In the genomic region with DNA sequence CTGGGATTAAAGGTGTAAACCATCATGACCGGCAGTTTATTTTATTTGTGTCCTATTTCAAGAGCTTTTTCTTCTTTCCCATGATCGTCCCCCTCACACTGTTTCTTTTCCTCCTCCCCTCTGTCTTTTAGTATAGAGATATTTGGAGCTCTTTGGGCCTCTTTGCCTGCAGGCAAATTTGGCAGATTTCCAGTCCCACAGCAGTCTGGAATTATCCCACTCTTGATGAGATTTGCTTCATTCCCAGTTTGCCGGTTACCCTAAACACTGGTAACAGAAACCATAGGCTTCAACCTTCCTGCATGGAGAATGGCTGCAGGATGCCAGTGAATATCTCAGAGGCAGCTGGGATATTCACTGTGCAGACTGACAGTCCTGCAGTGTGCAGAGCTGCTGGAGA, we compare ENCODE assay signal across 16 mouse cellular contexts. TPM values are rescaled to one million over a fixed set of nuclear protein-coding genes. Genes with fewer than 3 reads are reported as not detected.
DNase-seq lines count a peak whose midpoint lies in the region; ATAC-seq and TF ChIP-seq lines count a peak whose summit lies in the region.
"Had no signal": no experiment of that assay in that cellular context is flagged by ENCODE, and none has a peak within 500 bp of the region (broad histone marks: within the 10 kb centered on the region; RNA-seq: fewer than 3 reads in every experiment).

No protein-coding gene starts in this region.

- H3K9ac ChIP-seq in hindbrain, postnatal 0 days (replicated peaks; ENCODE audit: low read length) = no peak overlapping the region
- H3K9ac ChIP-seq in hindbrain, embryonic 16.5 days (ENCODE audit: low read depth, low read length) = no peak overlapping the region
- H3K9ac ChIP-seq in midbrain, embryonic 13.5 days (replicated peaks) = 0 out of 2 replicates have a peak overlapping the region, but pooled peaks have one; percentile 14
- no peak overlapping the region for H3K9ac ChIP-seq in midbrain, embryonic 15.5 days
- H3K9ac ChIP-seq in embryonic facial prominence, embryonic 13.5 days = no peak overlapping the region
- H3K9ac ChIP-seq: liver, embryonic 13.5 days had no signal

- DNase-seq in cerebellum, postnatal 10 days = peak; percentile 52 to 58
- DNase-seq in cerebellum, adult 11-12 months = no peak
- peak; percentile 43 for DNase-seq in hindbrain, postnatal 0 days (ENCODE audit: low spot score)
- DNase-seq in lung, adult 18-20 months = no peak
- DNase-seq: adrenal gland, postnatal 25 days; cerebellum, postnatal 36 days; gastrocnemius, postnatal 14 days; kidney, postnatal 25 days; liver, embryonic 13.5 days; lung, postnatal 14 days; right cerebral cortex, postnatal 4 days had no signal

- no peak for TF ChIP-seq CTCF in hindbrain, postnatal 0 days (IDR thresholded peaks at IDR 0.05; ENCODE audit: low read depth)

- H3K27ac ChIP-seq in hindbrain, postnatal 0 days = no peak overlapping the region
- H3K27ac ChIP-seq in hindbrain, embryonic 16.5 days (ENCODE audit: low read depth, low read length) = no peak overlapping the region
- H3K27ac ChIP-seq in midbrain, embryonic 13.5 days = no peak overlapping the region
- no peak overlapping the region for H3K27ac ChIP-seq in midbrain, embryonic 15.5 days
- H3K27ac ChIP-seq in embryonic facial prominence, embryonic 13.5 days = peak overlapping the region; percentile 60
- H3K27ac ChIP-seq: liver, embryonic 13.5 days had no signal

- H3K4me3 ChIP-seq in hindbrain, postnatal 0 days (ENCODE audit: low read length) = no peak overlapping the region
- H3K4me3 ChIP-seq in hindbrain, embryonic 16.5 days (ENCODE audit: low read length) = no peak overlapping the region
- H3K4me3 ChIP-seq in midbrain, embryonic 13.5 days (replicated peaks) = no peak overlapping the region
- H3K4me3 ChIP-seq in midbrain, embryonic 15.5 days = no peak overlapping the region
- H3K4me3 ChIP-seq in embryonic facial prominence, embryonic 13.5 days = no peak overlapping the region
- H3K4me3 ChIP-seq: liver, embryonic 13.5 days had no signal

- H3K36me3 ChIP-seq in hindbrain, postnatal 0 days (ENCODE audit: insufficient read depth, low read length) = no peaks in the 10 kb centered on the region
- no peaks in the 10 kb centered on the region for H3K36me3 ChIP-seq in hindbrain, embryonic 16.5 days (ENCODE audit: control insufficient read depth, insufficient read depth, low read length)
- no peaks in the 10 kb centered on the region for H3K36me3 ChIP-seq in midbrain, embryonic 13.5 days
- no peaks in the 10 kb centered on the region for H3K36me3 ChIP-seq in midbrain, embryonic 15.5 days (replicated peaks)
- no peaks in the 10 kb centered on the region for H3K36me3 ChIP-seq in embryonic facial prominence, embryonic 13.5 days
- H3K36me3 ChIP-seq: liver, embryonic 13.5 days had no signal

- 0 out of 2 replicates have a peak, but pooled peaks have one; percentile 27 for ATAC-seq in hindbrain, postnatal 0 days
- no peak for ATAC-seq in hindbrain, embryonic 16.5 days
- no peak for ATAC-seq in midbrain, embryonic 13.5 days
- no peak for ATAC-seq in midbrain, embryonic 15.5 days (replicated peaks)
- no peak for ATAC-seq in embryonic facial prominence, embryonic 13.5 days (ENCODE audit: insufficient number of reproducible peaks, insufficient read depth, low FRiP score, low TSS enrichment, low read depth)

- H3K4me1 ChIP-seq in hindbrain, postnatal 0 days (ENCODE audit: insufficient read depth, low read length) = no peaks in the 10 kb centered on the region
- no peaks in the 10 kb centered on the region for H3K4me1 ChIP-seq in hindbrain, embryonic 16.5 days (ENCODE audit: control insufficient read depth, insufficient read depth, low read depth, low read length)
- 0 out of 2 replicates have a peak, but pooled peaks cover 5% of the 10 kb centered on the region for H3K4me1 ChIP-seq in midbrain, embryonic 13.5 days (replicated peaks)
- 0 out of 2 replicates have a peak, but pooled peaks cover 4% of the 10 kb centered on the region for H3K4me1 ChIP-seq in midbrain, embryonic 15.5 days
- H3K4me1 ChIP-seq in embryonic facial prominence, embryonic 13.5 days = peaks cover 11% of the 10 kb centered on the region
- H3K4me1 ChIP-seq: liver, embryonic 13.5 days had no signal

- no peak overlapping the region for H3K4me2 ChIP-seq in hindbrain, postnatal 0 days (ENCODE audit: low read depth, low read length)
- H3K4me2 ChIP-seq in hindbrain, embryonic 16.5 days (ENCODE audit: low read length) = no peak overlapping the region
- H3K4me2 ChIP-seq in midbrain, embryonic 13.5 days (replicated peaks) = no peak overlapping the region
- H3K4me2 ChIP-seq in midbrain, embryonic 15.5 days = no peak overlapping the region
- H3K4me2 ChIP-seq in embryonic facial prominence, embryonic 13.5 days = no peak overlapping the region
- H3K4me2 ChIP-seq: liver, embryonic 13.5 days had no signal

- WGBS in hindbrain, postnatal 0 days = 37% methylated on average over 3 of the region's 3 CpGs
- WGBS in hindbrain, embryonic 16.5 days = 43% methylated on average over 3 of the region's 3 CpGs
- WGBS in midbrain, embryonic 13.5 days = 52% methylated on average over 3 of the region's 3 CpGs
- WGBS in midbrain, embryonic 15.5 days = 47% methylated on average over 3 of the region's 3 CpGs
- WGBS in embryonic facial prominence, embryonic 13.5 days = 15% methylated on average over 3 of the region's 3 CpGs

- no peaks in the 10 kb centered on the region for H3K9me3 ChIP-seq in hindbrain, postnatal 0 days (ENCODE audit: low read length)
- no peaks in the 10 kb centered on the region for H3K9me3 ChIP-seq in hindbrain, embryonic 16.5 days (ENCODE audit: control insufficient read depth, low read length)
- H3K9me3 ChIP-seq in midbrain, embryonic 13.5 days = no peaks in the 10 kb centered on the region; the same call in 1 of the 2 replicates
- no peaks in the 10 kb centered on the region for H3K9me3 ChIP-seq in midbrain, embryonic 15.5 days
- H3K9me3 ChIP-seq in embryonic facial prominence, embryonic 13.5 days = no peaks in the 10 kb centered on the region
- H3K9me3 ChIP-seq: liver, embryonic 13.5 days had no signal

- H3K27me3 ChIP-seq in hindbrain, postnatal 0 days (ENCODE audit: insufficient read depth, low read length) = no peaks in the 10 kb centered on the region
- no peaks in the 10 kb centered on the region for H3K27me3 ChIP-seq in hindbrain, embryonic 16.5 days (replicated peaks; ENCODE audit: control insufficient read depth, insufficient read depth, low read length)
- H3K27me3 ChIP-seq in midbrain, embryonic 13.5 days = no peaks in the 10 kb centered on the region
- no peaks in the 10 kb centered on the region for H3K27me3 ChIP-seq in midbrain, embryonic 15.5 days (replicated peaks)
- no peaks in the 10 kb centered on the region for H3K27me3 ChIP-seq in embryonic facial prominence, embryonic 13.5 days
- H3K27me3 ChIP-seq: CH12.LX; liver, embryonic 13.5 days had no signal

RNA-seq across cellular contexts. Expression of a gene that starts 17.8 kb away (rescaled TPM):
- 0.54 TPM in 1 of 2 replicates, not detected in the other for total RNA-seq in hindbrain, postnatal 0 days (2014; rRNA removed)
- polyA plus RNA-seq in hindbrain, postnatal 0 days (2015; fragmentation: Nextera tagmentation; extraction: Ambion mirVana) = 1.0 and 1.5 TPM in 2 replicates
- polyA plus RNA-seq in hindbrain, embryonic 16.5 days (2015; fragmentation: Nextera tagmentation; extraction: Ambion mirVana) = 1.2 and 1.3 TPM in 2 replicates
- polyA plus RNA-seq in midbrain, embryonic 13.5 days (2015; fragmentation: Nextera tagmentation; extraction: Ambion mirVana) = 0.85 and 1.6 TPM in 2 replicates
- polyA plus RNA-seq in midbrain, embryonic 15.5 days (2015; fragmentation: Nextera tagmentation; extraction: Ambion mirVana) = 1.1 and 1.5 TPM in 2 replicates
- polyA plus RNA-seq in embryonic facial prominence, embryonic 13.5 days (2015; fragmentation: Nextera tagmentation; extraction: Ambion mirVana) = 5.8 and 7.6 TPM in 2 replicates
- total RNA-seq: adrenal gland, postnatal 25 days had no signal

Comparison
In these comparisons a context has a peak if more than half of its experiments do, and no peak if none do; other contexts are left out.
1. DNase-seq: peak in cerebellum, postnatal 10 days (2 of 2) and hindbrain, postnatal 0 days (single experiment); none in cerebellum, adult 11-12 months (single experiment) and lung, adult 18-20 months (0 of 2).